Mouse (Mus musculus): ENCODE results near the gene Cyp4v3. TPM values are rescaled to one million over a fixed set of nuclear protein-coding genes. Genes with fewer than 3 reads are reported as not detected.

Gene Cyp4v3
- total RNA-seq, 2 experiments from 2014 or later: 23.5 to 23.7 TPM

Other genes starting within 250 kb of the Cyp4v3 start
- gene F11, start 71.2 kb downstream of the Cyp4v3 start, total RNA-seq (2021): not detected
- not detected for gene Klkb1, start 38.4 kb downstream of the Cyp4v3 start, total RNA-seq (2021)
- gene Gm45753, start 24.8 kb downstream of the Cyp4v3 start, total RNA-seq (2021): not detected
- gene Fam149a, start 49.1 kb upstream of the Cyp4v3 start, total RNA-seq (2021): 10 to 100 TPM in 1 of 2 experiments, 1 to 10 TPM in 1; 9.8 to 12.0 TPM
- gene Tlr3, start 77.9 kb upstream of the Cyp4v3 start, total RNA-seq (2021): 1 to 10 TPM; 3.6 to 5.3 TPM
- gene Sorbs2, start 174.6 kb upstream of the Cyp4v3 start, total RNA-seq (2021): 100 to 1,000 TPM; 110 to 130 TPM